Mouse (Mus musculus): Measurements from ENCODE around the gene Batf3. TPM values are rescaled to one million over a fixed set of nuclear protein-coding genes. Genes with fewer than 3 reads are reported as not detected.

Batf3 gene
- polyA plus RNA-seq, 1 experiment from 2014 or later = 2.2 TPM

Other genes with a start within 250 kb of the Batf3 start
- 27.6 and 36.9 TPM in 2 replicates for gene Rps6kc1, start 186.1 kb upstream of the Batf3 start, polyA plus RNA-seq (2014; fragmentation: Nextera tagmentation; extraction: Ambion mirVana)
- gene Angel2, start 172.7 kb upstream of the Batf3 start, polyA plus RNA-seq (2014; fragmentation: Nextera tagmentation; extraction: Ambion mirVana) = 47.9 and 53.3 TPM in 2 replicates
- gene Vash2, start 118.6 kb upstream of the Batf3 start, polyA plus RNA-seq (2014; fragmentation: Nextera tagmentation; extraction: Ambion mirVana) = 118 and 125 TPM in 2 replicates
- 12.1 and 12.3 TPM in 2 replicates for gene Flvcr1, start 71.7 kb upstream of the Batf3 start, polyA plus RNA-seq (2014; fragmentation: Nextera tagmentation; extraction: Ambion mirVana)
- gene Spata45, start 61.2 kb upstream of the Batf3 start, polyA plus RNA-seq (2014; fragmentation: Nextera tagmentation; extraction: Ambion mirVana) = not detected in 2 replicates
- 18.3 and 19.9 TPM in 2 replicates for gene Tatdn3, start 34.9 kb upstream of the Batf3 start, polyA plus RNA-seq (2014; fragmentation: Nextera tagmentation; extraction: Ambion mirVana)
- 2.8 and 3.7 TPM in 2 replicates for gene Nsl1, start 34.8 kb upstream of the Batf3 start, polyA plus RNA-seq (2014; fragmentation: Nextera tagmentation; extraction: Ambion mirVana)
- not detected in 2 replicates for gene Fam71a, start 67.0 kb downstream of the Batf3 start, polyA plus RNA-seq (2014; fragmentation: Nextera tagmentation; extraction: Ambion mirVana)
- 0.66 and 1.7 TPM in 2 replicates for gene Atf3, start 120.2 kb downstream of the Batf3 start, polyA plus RNA-seq (2014; fragmentation: Nextera tagmentation; extraction: Ambion mirVana)
- gene Nenf, start 220.3 kb downstream of the Batf3 start, polyA plus RNA-seq (2014; fragmentation: Nextera tagmentation; extraction: Ambion mirVana) = 136 and 167 TPM in 2 replicates
- gene Tmem206, start 228.1 kb downstream of the Batf3 start, polyA plus RNA-seq (2014; fragmentation: Nextera tagmentation; extraction: Ambion mirVana) = 36.5 and 37.9 TPM in 2 replicates